Mouse (Mus musculus): ENCODE measurements at regions not wholly inside any gene's neighbourhood (a gene's known extent, or its start where the extent isn't known, plus 50 kb on each side); places are given as distances from the start of the nearest gene placed in this dataset.
"Not testable (repeated sequence)": the region's sequence is repeated elsewhere in the genome, so short reads cannot be mapped to it uniquely, and the experiment has no call there.

DNA sequence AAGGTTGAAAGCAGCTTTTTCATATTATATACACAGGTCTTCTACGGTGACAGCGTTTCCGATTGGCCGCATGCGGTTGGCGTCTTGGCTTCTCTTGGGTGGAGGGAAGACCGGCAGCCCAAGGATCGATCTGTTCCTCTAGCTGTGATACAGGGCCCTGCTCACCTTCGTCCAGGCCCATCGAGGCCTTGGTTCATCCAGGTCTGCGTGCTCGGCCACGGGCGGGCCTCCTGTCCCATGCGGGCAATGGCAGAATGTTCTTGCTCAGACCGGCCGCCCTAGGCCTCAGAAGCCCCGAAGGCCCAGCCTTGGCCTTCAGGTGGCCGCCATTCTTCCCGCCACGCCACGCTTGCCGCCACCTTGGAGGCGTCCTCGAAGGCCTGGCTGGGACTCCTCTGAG, 194.4 kb upstream of the Ppp6c start:
- DNase-seq (ENCODE audit: extremely low spot score in 1 of 2, low spot score in 2 of 2): no peak
- intact Hi-C loops (cut with DNase I): no loop called here

- intact Hi-C loops (cut with DNase I): no loop called here
- no peak for DNase-seq (ENCODE audit: extremely low spot score in 1 of 2, low spot score in 2 of 2)
These were observed 174.1 kb upstream of the Ppp6c start for GRCm38 (mm10) chr2:39400336-39400735.

DNA sequence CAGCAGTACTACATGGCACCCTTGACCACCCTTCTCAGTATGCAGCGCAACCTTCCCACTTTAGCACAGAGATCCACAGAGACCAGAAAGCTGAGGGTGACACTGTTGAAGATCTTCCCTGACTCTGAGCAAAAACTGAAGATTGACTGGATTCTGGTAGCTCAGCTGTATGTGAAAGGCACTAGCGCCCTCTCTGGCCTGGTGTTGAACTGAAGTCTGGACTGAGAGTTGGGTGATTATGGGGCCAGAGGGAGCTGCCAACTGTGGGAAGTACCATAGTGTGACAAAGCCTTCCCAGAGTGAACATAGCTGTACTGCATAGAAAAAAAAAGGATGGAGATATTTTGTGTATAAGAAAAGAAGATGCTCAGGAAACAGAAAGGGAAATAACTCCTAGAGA, 173.3 kb upstream of the Ppp6c start:
- intact Hi-C loops (cut with DNase I): no loop called here
- DNase-seq (ENCODE audit: extremely low spot score in 1 of 2, low spot score in 2 of 2): no peak

DNA sequence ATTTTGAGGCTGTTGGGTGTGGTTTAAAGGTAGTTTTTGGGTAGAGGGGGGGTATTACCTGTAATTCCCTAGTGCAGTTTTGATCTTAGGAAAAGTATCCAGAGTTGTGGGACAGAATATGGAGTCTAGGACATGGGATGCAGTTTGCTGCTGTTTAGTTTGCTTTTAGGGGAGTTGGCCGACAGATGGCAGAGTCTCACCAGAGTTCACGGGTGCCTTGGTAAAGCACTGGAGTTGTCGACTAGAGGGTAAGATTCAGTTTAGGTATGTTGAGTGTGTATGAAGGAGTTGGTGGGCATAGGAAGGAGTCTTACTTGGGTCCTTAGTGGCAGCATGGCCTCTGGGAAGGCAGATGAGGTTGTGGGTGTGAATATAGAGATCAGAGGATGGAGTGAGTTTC, 168.4 kb upstream of the Ppp6c start:
- intact Hi-C loops (cut with DNase I): no loop called here

DNA sequence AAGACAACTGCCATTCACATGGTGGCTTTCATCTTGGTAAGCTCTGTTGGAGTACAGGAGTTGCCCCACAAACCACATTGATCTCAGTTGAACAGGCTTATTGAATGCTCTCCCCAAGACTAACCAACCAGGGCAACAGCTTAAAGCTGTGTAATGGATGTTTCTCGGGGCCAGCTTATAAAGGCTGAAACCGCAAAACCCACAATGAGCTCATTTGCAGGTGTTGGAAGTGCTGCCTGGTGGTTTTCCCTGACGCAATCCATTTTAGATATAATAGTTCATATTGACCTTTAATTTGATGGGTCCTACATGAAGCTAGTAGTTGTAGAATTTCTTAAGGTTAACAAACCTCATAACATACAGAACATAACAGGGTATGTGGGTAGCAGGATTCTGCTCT, 151.0 kb upstream of the Ppp6c start:
- intact Hi-C loops (cut with DNase I): no loop called here
- no peak for DNase-seq (ENCODE audit: extremely low spot score in 1 of 2, low spot score in 2 of 2)

More for the DNA sequence above, 168.4 kb upstream of the Ppp6c start:
- no peak for DNase-seq (ENCODE audit: extremely low spot score in 1 of 2, low spot score in 2 of 2)

DNA sequence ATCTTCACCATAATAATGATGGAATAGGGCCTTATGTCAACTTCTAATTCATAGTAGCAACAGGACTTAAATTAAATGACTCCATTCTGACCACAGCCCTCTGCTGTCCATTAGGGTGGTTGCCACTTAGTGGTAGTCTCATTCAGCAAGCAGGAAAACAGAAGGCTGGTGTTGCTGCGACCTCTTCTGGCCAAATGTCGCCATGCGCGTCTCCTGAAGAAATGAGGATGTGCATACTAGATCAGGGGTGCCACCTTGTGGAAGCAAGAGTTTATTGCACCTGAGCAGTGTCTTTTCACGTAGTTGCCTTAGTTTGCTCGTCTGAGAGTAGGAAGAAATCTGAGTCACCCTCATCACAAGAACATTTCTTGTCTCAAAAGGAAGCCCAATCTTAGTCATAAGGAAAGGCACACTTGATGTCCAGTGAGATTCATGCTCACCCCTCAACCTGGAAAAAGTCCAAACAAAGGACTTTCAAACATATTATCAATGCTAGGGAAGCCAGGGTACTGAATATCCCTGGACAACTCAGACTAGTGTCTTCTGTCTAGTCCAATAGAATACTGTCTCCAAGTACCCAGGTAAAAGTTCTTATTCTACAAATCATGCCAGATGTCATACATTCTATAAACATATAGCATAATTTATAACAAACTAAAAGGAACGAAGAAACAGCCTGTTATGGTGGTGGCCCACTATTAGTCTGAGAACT, 147.0 kb upstream of the Ppp6c start:
- intact Hi-C loops (cut with DNase I): loop anchor here (5.0 kb wide), 1 partner anchor 96 kb away; no protein-coding TSS in a partner anchor
- peak; percentile 89 to 91 for DNase-seq (ENCODE audit: extremely low spot score in 1 of 2, low spot score in 2 of 2)

GRCm38 (mm10) chr2:39344207-39344606, 118.0 kb upstream of the Ppp6c start:
- no peak for DNase-seq (ENCODE audit: extremely low spot score in 1 of 2, low spot score in 2 of 2)
- intact Hi-C loops (cut with DNase I): no loop called here

- intact Hi-C loops (cut with DNase I): no loop called here
- no peak for DNase-seq (ENCODE audit: extremely low spot score in 1 of 2, low spot score in 2 of 2)
These were observed 114.2 kb upstream of the Ppp6c start for GRCm38 (mm10) chr2:39340406-39340805.

- intact Hi-C loops (cut with DNase I): no loop called here
These were observed 112.8 kb upstream of the Ppp6c start for GRCm38 (mm10) chr2:39338832-39339649.

DNA sequence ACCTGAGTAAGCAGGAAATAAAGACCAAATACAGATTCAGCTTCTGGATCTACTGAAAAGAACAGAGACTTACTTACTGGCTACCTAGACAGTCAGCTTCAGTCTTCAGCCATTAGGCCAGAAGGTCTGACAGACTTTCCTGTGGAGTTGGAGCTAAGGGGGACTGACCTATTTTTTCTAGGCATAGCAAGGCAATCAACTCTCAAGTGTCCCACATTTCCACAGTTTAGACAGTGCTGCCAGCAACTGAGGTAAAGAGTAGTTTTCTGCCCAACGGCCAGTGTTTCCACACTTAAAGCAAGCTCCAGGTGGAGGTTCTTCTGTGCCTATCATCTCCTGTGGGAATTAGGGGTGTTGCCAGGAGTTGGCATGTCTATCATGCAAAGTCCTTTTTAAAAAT, 111.3 kb upstream of the Ppp6c start:
- intact Hi-C loops (cut with DNase I): no loop called here
- DNase-seq (ENCODE audit: extremely low spot score in 1 of 2, low spot score in 2 of 2): no peak

More at GRCm38 (mm10) chr2:39338832-39339649, 112.8 kb upstream of the Ppp6c start:
- DNase-seq (ENCODE audit: extremely low spot score in 1 of 2, low spot score in 2 of 2): no peak

- intact Hi-C loops (cut with DNase I): no loop called here
- DNase-seq (ENCODE audit: extremely low spot score in 1 of 2, low spot score in 2 of 2): no peak
These were observed 99.7 kb upstream of the Ppp6c start for GRCm38 (mm10) chr2:39325715-39326493.

DNA sequence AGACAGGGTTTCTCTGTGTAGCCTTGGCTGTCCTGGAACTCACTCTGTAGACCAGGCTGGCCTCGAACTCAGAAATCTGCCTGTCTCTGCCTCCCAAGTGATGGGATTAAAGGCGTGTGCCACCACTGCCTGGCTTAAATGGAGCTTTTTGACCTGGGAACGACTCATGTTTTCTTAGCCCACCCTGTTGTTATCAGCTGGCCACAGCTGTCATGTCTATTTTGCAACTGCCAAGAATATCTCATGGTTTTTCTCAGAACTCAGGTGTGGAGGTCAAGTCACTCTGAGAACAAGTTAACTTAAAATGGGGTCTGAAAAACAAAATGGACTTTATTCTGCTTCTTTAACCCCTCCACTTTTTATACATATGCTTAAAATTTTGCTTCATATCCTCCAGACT, 98.9 kb upstream of the Ppp6c start:
- intact Hi-C loops (cut with DNase I); DNase-seq (ENCODE audit: extremely low spot score in 1 of 2, low spot score in 2 of 2): not testable (repeated sequence)

DNA sequence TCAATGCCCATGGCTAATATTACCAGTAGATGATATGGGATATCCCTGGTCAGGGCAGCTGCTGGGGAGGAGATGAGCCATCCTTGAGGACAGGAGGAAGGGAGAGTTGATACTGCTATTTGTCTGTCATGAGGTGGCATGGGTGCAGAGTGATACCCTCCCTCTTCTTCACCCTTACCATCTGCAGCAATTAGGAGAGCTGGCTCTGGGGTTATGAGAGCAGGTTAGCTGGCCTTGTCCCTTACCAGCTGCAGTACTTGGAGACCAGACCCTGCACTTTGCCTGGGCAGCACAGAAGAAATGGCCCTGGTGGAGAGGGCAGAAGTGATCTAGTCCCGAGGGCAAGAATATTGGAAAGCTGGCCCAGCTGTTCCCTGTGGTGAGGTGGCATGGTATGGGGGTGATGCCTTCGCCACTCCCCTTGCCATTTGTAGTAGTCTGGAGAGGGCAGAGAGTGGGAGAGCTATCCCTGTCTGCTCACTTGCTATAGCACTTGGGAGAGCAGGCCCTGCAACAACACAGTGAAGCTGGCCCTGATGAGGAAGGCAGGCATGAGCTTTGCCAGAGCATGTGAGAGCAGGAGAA, 73.6 kb upstream of the Ppp6c start:
- no peak for DNase-seq (ENCODE audit: extremely low spot score in 1 of 2, low spot score in 2 of 2)
- intact Hi-C loops (cut with DNase I): no loop called here

DNA sequence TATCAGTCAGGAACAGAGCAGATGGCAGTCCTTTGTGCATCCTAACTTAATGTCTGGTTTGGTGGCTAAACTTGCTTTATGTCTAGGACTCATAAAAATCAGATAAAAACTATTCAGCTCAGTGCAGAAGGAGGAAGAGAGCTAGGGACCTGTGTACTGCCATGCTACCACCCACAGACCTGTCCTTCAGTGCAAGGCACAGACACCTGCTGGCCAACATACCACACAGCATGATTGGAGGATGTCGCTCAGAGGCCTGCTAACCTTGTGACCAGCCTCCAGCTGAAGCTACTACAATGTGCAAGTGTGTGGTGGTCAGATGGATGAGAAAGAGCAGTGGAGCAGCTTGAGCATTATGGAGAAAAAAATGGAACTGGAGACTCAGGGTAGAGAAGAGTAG, 73.0 kb upstream of the Ppp6c start:
- no peak for DNase-seq (ENCODE audit: extremely low spot score in 1 of 2, low spot score in 2 of 2)
- intact Hi-C loops (cut with DNase I): no loop called here

DNA sequence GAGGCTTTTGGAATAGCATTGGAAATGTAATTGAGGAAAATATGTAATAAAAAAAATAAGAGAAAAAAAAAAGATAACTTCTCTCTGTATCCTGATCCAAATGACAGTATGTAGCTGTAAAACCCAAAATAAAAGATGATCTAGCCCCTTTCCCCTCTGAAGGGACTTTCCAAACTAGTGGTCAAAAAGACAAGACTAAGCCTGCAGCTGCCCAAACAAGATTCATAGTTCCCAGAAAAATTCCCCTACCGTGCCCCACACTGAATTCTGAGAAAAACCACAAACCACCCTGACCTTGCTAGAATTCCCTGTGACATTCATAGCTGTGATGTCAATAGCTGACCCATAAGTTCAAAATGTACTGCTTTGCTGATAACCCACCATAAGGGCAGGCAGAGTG, 69.2 kb upstream of the Ppp6c start:
- DNase-seq (ENCODE audit: extremely low spot score in 1 of 2, low spot score in 2 of 2): no peak

GRCm38 (mm10) chr2:39278218-39278617, 52.0 kb upstream of the Ppp6c start:
- DNase-seq (ENCODE audit: extremely low spot score in 1 of 2, low spot score in 2 of 2): no peak
- intact Hi-C loops (cut with DNase I): loop anchor here (5.0 kb wide), 1 partner anchor 94 kb away; no protein-coding TSS in a partner anchor

More for the DNA sequence above, 69.2 kb upstream of the Ppp6c start:
- intact Hi-C loops (cut with DNase I): no loop called here

Data from left cerebral cortex, postnatal 10 days (tissue).